Mouse (Mus musculus) ES-Bruce4 (cell line): Measurements from ENCODE around the gene Cdk5. TPM values are rescaled to one million over a fixed set of nuclear protein-coding genes. Genes with fewer than 3 reads are reported as not detected.

Experiments
- H3K27ac ChIP-seq: 2 replicates; pipeline ENCODE4 v1.5.1; 2012; ENCODE audit warnings: low read length, inconsistent platforms; ENCODE audit not compliant: insufficient read depth
- H3K27me3 ChIP-seq: 2 replicates; pipeline ENCODE4 v1.6.1; 2012; ENCODE audit warnings: mild to moderate bottlenecking, low read length, inconsistent platforms; ENCODE audit not compliant: control insufficient read depth, poor library complexity, insufficient read depth, severe bottlenecking
- H3K36me3 ChIP-seq: 2 replicates; pipeline ENCODE4 v1.6.1; 2012; ENCODE audit warnings: inconsistent platforms, mild to moderate bottlenecking, low read length, moderate library complexity; ENCODE audit not compliant: control insufficient read depth, poor library complexity, insufficient read depth, severe bottlenecking
- H3K4me1 ChIP-seq: one replicate; pipeline ENCODE4 v1.8.1; 2011; ENCODE audit warnings: low read length; ENCODE audit not compliant: control insufficient read depth, insufficient read depth
- H3K4me3 ChIP-seq: 2 replicates; pipeline ENCODE4 v1.5.1; 2011; ENCODE audit warnings: low read depth, mild to moderate bottlenecking, low read length
- H3K9ac ChIP-seq: 2 replicates; pipeline ENCODE4 v1.6.1; 2012; ENCODE audit warnings: low read depth, mild to moderate bottlenecking, inconsistent platforms; ENCODE audit not compliant: poor library complexity, severe bottlenecking
- H3K9me3 ChIP-seq: replicated peaks from 2 replicates; pipeline ENCODE4 v1.6.1; 2012; ENCODE audit warnings: mild to moderate bottlenecking, low read length, inconsistent platforms; ENCODE audit not compliant: control insufficient read depth, poor library complexity, insufficient read depth, severe bottlenecking
- CTCF ChIP-seq: IDR thresholded peaks from one replicate; pipeline ENCODE4 v1.8.1; 2011; ENCODE audit warnings: low read depth, low read length
- EP300 ChIP-seq: IDR thresholded peaks from 2 replicates; pipeline ENCODE4 v1.6.1; 2011; ENCODE audit warnings: low read depth, low read length; ENCODE audit not compliant: insufficient read depth
- POLR2A ChIP-seq: IDR thresholded peaks from one replicate; pipeline ENCODE4 v1.8.1; 2011; ENCODE audit warnings: low read length; ENCODE audit not compliant: insufficient read depth
- polyA plus RNA-seq: library from polyadenylated mRNA; stranded (reverse); fragments of >200 nt; gene quantifications from 2 replicates; pipeline ENCODE4 v1.2.4, GENCODE M21; 2011; ENCODE audit warnings: low read depth; ENCODE audit not compliant: missing spikeins, insufficient read depth, insufficient read length

Cdk5 gene
- polyA plus RNA-seq, 1 experiment = 34.0 TPM

GRCm38 (mm10) chr5:24446630-24447029, 23.3 kb upstream of the Cdk5 start:
- H3K4me1 ChIP-seq = peaks cover 2% of the 10 kb centered on the region

GRCm38 (mm10) chr5:24445428-24446080, 22.2 kb upstream of the Cdk5 start:
- Histone ChIP-seq H3K9ac (peak overlapping the region; percentile 41; the same call in 1 of the 2 replicates), H3K36me3 (no peaks in the 10 kb centered on the region), H3K9me3 (no peaks in the 10 kb centered on the region), H3K4me3 (peak overlapping the region; percentile 48), H3K4me1 (peaks cover 2% of the 10 kb centered on the region), H3K27me3 (no peaks in the 10 kb centered on the region), H3K27ac (no peak overlapping the region)
- no peak for TF ChIP-seq EP300
- no peak for TF ChIP-seq POLR2A
- TF ChIP-seq CTCF = no peak

More at GRCm38 (mm10) chr5:24446630-24447029, 23.3 kb upstream of the Cdk5 start:
- H3K36me3 ChIP-seq = no peaks in the 10 kb centered on the region
- H3K27ac ChIP-seq = no peak overlapping the region
- no peak overlapping the region for H3K4me3 ChIP-seq
- no peaks in the 10 kb centered on the region for H3K9me3 ChIP-seq
- H3K9ac ChIP-seq = no peak overlapping the region
- TF ChIP-seq POLR2A = no peak
- no peak for TF ChIP-seq EP300
- TF ChIP-seq CTCF = no peak
- no peaks in the 10 kb centered on the region for H3K27me3 ChIP-seq

GRCm38 (mm10) chr5:24444746-24445427, 21.6 kb upstream of the Cdk5 start, which contains the start of gene Fastk:
Gene Fastk, minus strand, starts transcription at chr5:24445287.
- H3K27ac ChIP-seq = 0 out of 2 replicates have a peak within 1 kb of the TSS, but pooled peaks have one; percentile 10
- no peak for TF ChIP-seq EP300
- TF ChIP-seq CTCF = no peak
- peak; percentile 24 for TF ChIP-seq POLR2A
- no peaks in the 10 kb centered on the region; the same call in 1 of the 2 replicates for H3K36me3 ChIP-seq
- peaks cover 2% of the 10 kb centered on the region for H3K4me1 ChIP-seq
- no peaks in the 10 kb centered on the region for H3K27me3 ChIP-seq
- no peaks in the 10 kb centered on the region for H3K9me3 ChIP-seq
- peak within 1 kb of the TSS; percentile 92 for H3K9ac ChIP-seq
- peak within 1 kb of the TSS; percentile 91 for H3K4me3 ChIP-seq

GRCm38 (mm10) chr5:24443927-24444326, 20.6 kb upstream of the Cdk5 start:
- no peaks in the 10 kb centered on the region; the same call in 1 of the 2 replicates for H3K36me3 ChIP-seq
- H3K4me3 ChIP-seq = peak overlapping the region; percentile 17; the same call in 1 of the 2 replicates
- no peaks in the 10 kb centered on the region for H3K27me3 ChIP-seq
- peaks cover 2% of the 10 kb centered on the region for H3K4me1 ChIP-seq
- TF ChIP-seq CTCF = no peak
- no peak for TF ChIP-seq POLR2A
- no peak for TF ChIP-seq EP300
- H3K27ac ChIP-seq = no peak overlapping the region
- H3K9me3 ChIP-seq = no peaks in the 10 kb centered on the region
- peak overlapping the region; percentile 92 for H3K9ac ChIP-seq

GRCm38 (mm10) chr5:24443204-24443603, 19.9 kb upstream of the Cdk5 start:
- Histone ChIP-seq H3K9ac (no peak overlapping the region), H3K9me3 (no peaks in the 10 kb centered on the region), H3K27me3 (no peaks in the 10 kb centered on the region), H3K36me3 (no peaks in the 10 kb centered on the region; the same call in 1 of the 2 replicates), H3K4me1 (peaks cover 2% of the 10 kb centered on the region), H3K27ac (no peak overlapping the region), H3K4me3 (no peak overlapping the region)
- TF ChIP-seq CTCF = no peak
- no peak for TF ChIP-seq POLR2A
- no peak for TF ChIP-seq EP300

GRCm38 (mm10) chr5:24442029-24442428, 18.7 kb upstream of the Cdk5 start:
- Histone ChIP-seq H3K27me3 (no peaks in the 10 kb centered on the region), H3K9ac (no peak overlapping the region), H3K36me3 (no peaks in the 10 kb centered on the region; the same call in 1 of the 2 replicates), H3K4me1 (peaks cover 2% of the 10 kb centered on the region), H3K9me3 (no peaks in the 10 kb centered on the region), H3K27ac (no peak overlapping the region), H3K4me3 (no peak overlapping the region)
- TF ChIP-seq CTCF = no peak
